Mouse (Mus musculus) forebrain, embryonic 15.5 days (tissue): Measurements from ENCODE around the gene Ptpdc1. TPM values are rescaled to one million over a fixed set of nuclear protein-coding genes. Genes with fewer than 3 reads are reported as not detected.

Experiments
- ATAC-seq: fragments of 200-750 bp; cut with Nextera tagmentation; replicated peaks from 2 replicates; pipeline ENCODE4 v1.8.0; 2017; ENCODE audit warnings: mild to moderate bottlenecking, moderate TSS enrichment, moderate library complexity
- H3K27ac ChIP-seq: fragments of 300-500 bp; sonication (generic); replicated peaks from 2 replicates; pipeline ENCODE4 v1.5.1; 2015; ENCODE audit warnings: mild to moderate bottlenecking, inconsistent platforms
- H3K27me3 ChIP-seq: fragments of 300-500 bp; sonication (generic); 2 replicates; pipeline ENCODE4 v1.6.1; 2015; ENCODE audit warnings: inconsistent platforms
- H3K36me3 ChIP-seq: fragments of 300-500 bp; sonication (generic); 2 replicates; pipeline ENCODE4 v1.6.1; 2015; ENCODE audit warnings: mild to moderate bottlenecking, inconsistent platforms
- H3K4me1 ChIP-seq: fragments of 300-500 bp; sonication (generic); 2 replicates; pipeline ENCODE4 v1.6.1; 2015; ENCODE audit warnings: inconsistent platforms
- H3K4me2 ChIP-seq: fragments of 300-500 bp; sonication (generic); replicated peaks from 2 replicates; pipeline ENCODE4 v1.6.1; 2015; ENCODE audit warnings: mild to moderate bottlenecking, inconsistent platforms
- H3K4me3 ChIP-seq: fragments of 300-500 bp; sonication (generic); 2 replicates; pipeline ENCODE4 v1.5.1; 2015; ENCODE audit warnings: mild to moderate bottlenecking, inconsistent platforms
- H3K9ac ChIP-seq: fragments of 300-500 bp; sonication (generic); replicated peaks from 2 replicates; pipeline ENCODE4 v1.6.1; 2015; ENCODE audit warnings: mild to moderate bottlenecking, inconsistent platforms
- H3K9me3 ChIP-seq: fragments of 300-500 bp; sonication (generic); 2 replicates; pipeline ENCODE4 v1.6.1; 2016; ENCODE audit warnings: inconsistent platforms
- WGBS: fragments of 180-500 bp; shearing (Covaris S2); methylation state at CpG from one replicate; pipeline ENCODE4 v1.1.7; 2015; ENCODE audit warnings: mixed read lengths; 5-methylcytosine and 5-hydroxymethylcytosine counted together
- polyA plus RNA-seq: library from polyadenylated mRNA; unstranded; fragments of >200 nt; fragmentation: Nextera tagmentation; extraction: Ambion mirVana; gene quantifications from 2 replicates; pipeline ENCODE4 v1.2.1, GENCODE M21; 2015

Ptpdc1 gene
- polyA plus RNA-seq, result 14.1 and 16.0 TPM in 2 replicates

GRCm38 (mm10) chr13:48625433-48626184, at the start of gene Ptpdc1:
Ptpdc1 (minus strand) TSS chr13:48625664.
- Histone ChIP-seq H3K4me3 (peak within 1 kb of the TSS; percentile 90), H3K36me3 (no peaks in the 10 kb centered on the region), H3K9ac (peak within 1 kb of the TSS; percentile 82), H3K9me3 (no peaks in the 10 kb centered on the region), H3K4me1 (peaks cover 13% of the 10 kb centered on the region), H3K27ac (peak within 1 kb of the TSS; percentile 94), H3K4me2 (peak within 1 kb of the TSS; percentile 82), H3K27me3 (no peaks in the 10 kb centered on the region)
- WGBS, result under 1% methylated on average over 70 of the region's 76 CpGs
- peak; percentile 99 for ATAC-seq

- no peak overlapping the region for H3K4me2 ChIP-seq
- H3K4me1 ChIP-seq, result peaks cover 6% of the 10 kb centered on the region; the same call in 1 of the 2 replicates
- H3K9ac ChIP-seq, result no peak overlapping the region
- no peak overlapping the region for H3K4me3 ChIP-seq
- 86% methylated on average over 5 of the region's 5 CpGs for WGBS
- H3K9me3 ChIP-seq, result no peaks in the 10 kb centered on the region
- H3K27me3 ChIP-seq, result peaks cover 54% of the 10 kb centered on the region
- no peak overlapping the region for H3K27ac ChIP-seq
- ATAC-seq, result no peak
- H3K36me3 ChIP-seq, result no peaks in the 10 kb centered on the region
Measured at GRCm38 (mm10) chr13:48674609-48675008, 49.1 kb upstream of the Ptpdc1 start.

GRCm38 (mm10) chr13:48672312-48672840, 46.9 kb upstream of the Ptpdc1 start:
- peaks cover 62% of the 10 kb centered on the region for H3K27me3 ChIP-seq
- H3K4me2 ChIP-seq, result peak overlapping the region; percentile 31
- no peaks in the 10 kb centered on the region for H3K9me3 ChIP-seq
- H3K4me1 ChIP-seq, result peaks cover 20% of the 10 kb centered on the region
- H3K9ac ChIP-seq, result no peak overlapping the region
- H3K4me3 ChIP-seq, result peak overlapping the region; percentile 27
- WGBS, result under 1% methylated on average over 24 of the region's 24 CpGs
- no peak for ATAC-seq
- H3K27ac ChIP-seq, result no peak overlapping the region
- H3K36me3 ChIP-seq, result no peaks in the 10 kb centered on the region

- H3K9me3 ChIP-seq, result no peaks in the 10 kb centered on the region
- peaks cover 85% of the 10 kb centered on the region for H3K27me3 ChIP-seq
- ATAC-seq, result no peak
Measured at GRCm38 (mm10) chr13:48668976-48669534, 43.6 kb upstream of the Ptpdc1 start.

GRCm38 (mm10) chr13:48668091-48668975, 42.9 kb upstream of the Ptpdc1 start:
- H3K4me2 ChIP-seq, result no peak overlapping the region
- H3K27me3 ChIP-seq, result peaks cover 86% of the 10 kb centered on the region
- no peak overlapping the region for H3K27ac ChIP-seq
- ATAC-seq, result no peak
- peaks cover 40% of the 10 kb centered on the region for H3K4me1 ChIP-seq
- no peaks in the 10 kb centered on the region for H3K36me3 ChIP-seq
- no peaks in the 10 kb centered on the region for H3K9me3 ChIP-seq
- under 1% methylated on average over 33 of the region's 33 CpGs for WGBS
- H3K9ac ChIP-seq, result no peak overlapping the region
- peak overlapping the region; percentile 18 for H3K4me3 ChIP-seq

More at GRCm38 (mm10) chr13:48668976-48669534, 43.6 kb upstream of the Ptpdc1 start:
- Histone ChIP-seq H3K9ac (no peak overlapping the region), H3K27ac (no peak overlapping the region), H3K4me3 (peak overlapping the region; percentile 18), H3K4me1 (peaks cover 35% of the 10 kb centered on the region), H3K4me2 (peak overlapping the region; percentile 25; the same call in 1 of the 2 replicates), H3K36me3 (no peaks in the 10 kb centered on the region)
- WGBS, result under 1% methylated on average over 34 of the region's 34 CpGs

GRCm38 (mm10) chr13:48667461-48667860, 42.0 kb upstream of the Ptpdc1 start:
- H3K9me3 ChIP-seq, result no peaks in the 10 kb centered on the region
- no peak overlapping the region for H3K4me2 ChIP-seq
- no peak overlapping the region for H3K4me3 ChIP-seq
- peaks cover 41% of the 10 kb centered on the region for H3K4me1 ChIP-seq
- WGBS, result 0% methylated on average over 4 of the region's 4 CpGs
- H3K36me3 ChIP-seq, result no peaks in the 10 kb centered on the region
- ATAC-seq, result no peak
- peaks cover 83% of the 10 kb centered on the region for H3K27me3 ChIP-seq
- no peak overlapping the region for H3K27ac ChIP-seq
- no peak overlapping the region for H3K9ac ChIP-seq

GRCm38 (mm10) chr13:48665656-48666597, 40.5 kb upstream of the Ptpdc1 start:
- Histone ChIP-seq H3K4me3 (no peak overlapping the region), H3K4me1 (peaks cover 39% of the 10 kb centered on the region), H3K36me3 (no peaks in the 10 kb centered on the region), H3K4me2 (no peak overlapping the region), H3K9ac (no peak overlapping the region), H3K27me3 (peaks cover 87% of the 10 kb centered on the region), H3K9me3 (no peaks in the 10 kb centered on the region), H3K27ac (no peak overlapping the region)
- ATAC-seq, result no peak
- WGBS, result under 1% methylated on average over 58 of the region's 58 CpGs

- Histone ChIP-seq H3K4me1 (peaks cover 43% of the 10 kb centered on the region), H3K9ac (no peak overlapping the region), H3K4me2 (no peak overlapping the region; the same call in 1 of the 2 replicates), H3K9me3 (no peaks in the 10 kb centered on the region), H3K36me3 (no peaks in the 10 kb centered on the region), H3K27me3 (peaks cover 88% of the 10 kb centered on the region), H3K27ac (no peak overlapping the region), H3K4me3 (peak overlapping the region; percentile 12; the same call in 1 of the 2 replicates)
- no peak for ATAC-seq
- 1% methylated on average over 39 of the region's 39 CpGs for WGBS
Measured at GRCm38 (mm10) chr13:48664916-48665655, 39.6 kb upstream of the Ptpdc1 start.

- no peaks in the 10 kb centered on the region for H3K36me3 ChIP-seq
- H3K9ac ChIP-seq, result no peak overlapping the region
- ATAC-seq, result no peak
- H3K9me3 ChIP-seq, result no peaks in the 10 kb centered on the region
- no peak overlapping the region for H3K27ac ChIP-seq
- H3K4me2 ChIP-seq, result no peak overlapping the region
- H3K4me3 ChIP-seq, result no peak overlapping the region
- 18% methylated on average over 7 of the region's 7 CpGs for WGBS
- H3K4me1 ChIP-seq, result peaks cover 40% of the 10 kb centered on the region
- peaks cover 95% of the 10 kb centered on the region for H3K27me3 ChIP-seq
Measured at GRCm38 (mm10) chr13:48663988-48664339, 38.5 kb upstream of the Ptpdc1 start.

- peak overlapping the region; percentile 34; the same call in 1 of the 2 replicates for H3K9ac ChIP-seq
- WGBS, result 4% methylated on average over 54 of the region's 54 CpGs
- peaks cover 93% of the 10 kb centered on the region for H3K27me3 ChIP-seq
- ATAC-seq, result 0 out of 2 replicates have a peak, but pooled peaks have one; percentile 3
- peak overlapping the region; percentile 37 for H3K4me3 ChIP-seq
- H3K36me3 ChIP-seq, result no peaks in the 10 kb centered on the region
- no peak overlapping the region for H3K27ac ChIP-seq
- H3K4me1 ChIP-seq, result peaks cover 38% of the 10 kb centered on the region
- H3K4me2 ChIP-seq, result peak overlapping the region; percentile 63
- no peaks in the 10 kb centered on the region for H3K9me3 ChIP-seq
Measured at GRCm38 (mm10) chr13:48663211-48663987, 37.9 kb upstream of the Ptpdc1 start.
